Mouse (Mus musculus): ENCODE measurements around the gene Aimp2. TPM values are rescaled to one million over a fixed set of nuclear protein-coding genes. Genes with fewer than 3 reads are reported as not detected.

Gene Aimp2
- total RNA-seq (2015; ENCODE audit: low replicate concordance) (25.2 and 34.8 TPM in 2 replicates), total RNA-seq (2017; ENCODE audit: low replicate concordance) (14.9 and 75.8 TPM in 2 replicates)

DNA sequence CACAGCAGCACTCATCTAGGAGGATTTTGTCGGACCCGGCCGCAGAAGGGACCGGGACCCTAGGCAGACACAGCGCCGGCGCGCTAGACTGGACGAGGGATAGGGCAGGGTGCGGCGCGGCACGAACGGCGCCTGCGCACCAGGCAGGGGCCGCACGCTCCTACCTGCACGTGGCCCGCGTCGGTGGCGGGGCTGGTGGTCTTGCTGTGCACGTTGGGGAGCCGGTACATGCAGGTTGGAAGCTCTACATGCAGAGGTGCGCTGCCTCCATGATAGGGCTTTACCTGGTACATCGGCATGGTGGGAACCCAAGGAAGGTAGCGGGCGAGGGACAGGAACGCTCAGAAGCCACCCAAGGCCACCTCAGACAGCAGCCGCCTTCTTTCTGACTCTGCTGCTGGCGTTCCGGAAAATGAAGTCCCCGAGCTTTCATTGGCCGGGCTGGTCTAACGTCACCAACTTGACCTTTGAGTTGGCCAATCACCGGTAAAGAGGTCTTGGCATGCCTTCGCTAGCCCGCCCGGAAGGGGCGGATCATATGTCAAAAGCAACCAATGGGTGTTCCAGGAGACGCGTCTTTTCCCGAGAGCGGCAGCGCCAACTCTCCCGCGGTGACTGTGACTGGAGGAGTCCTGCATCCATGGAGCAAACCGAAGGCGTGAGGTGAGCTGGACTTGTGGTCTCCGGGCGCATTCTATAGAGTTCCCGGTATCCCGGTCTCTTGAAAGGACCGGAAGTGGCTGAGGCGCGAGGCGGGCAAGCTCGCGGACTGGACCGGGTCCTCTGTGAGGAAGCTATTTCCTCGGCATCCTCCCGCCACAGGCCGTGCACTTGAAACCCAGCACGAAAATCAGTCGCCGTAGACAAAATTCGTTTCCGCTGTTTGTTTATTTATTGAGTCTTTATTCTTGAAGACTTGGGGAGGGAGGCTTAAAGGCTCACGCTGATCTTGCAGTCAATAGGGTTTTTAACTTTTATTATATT is at the start of gene Aimp2, which contains the start of gene Pms2:
Aimp2 (minus strand) TSS at position 431 of the 984 bp plus-strand sequence.
Pms2 (plus strand) TSS at position 548 of the 984 bp plus-strand sequence.
- ATAC-seq (replicated peaks; ENCODE audit: low FRiP score, poor library complexity, severe bottlenecking) = peak; percentile 90

DNA sequence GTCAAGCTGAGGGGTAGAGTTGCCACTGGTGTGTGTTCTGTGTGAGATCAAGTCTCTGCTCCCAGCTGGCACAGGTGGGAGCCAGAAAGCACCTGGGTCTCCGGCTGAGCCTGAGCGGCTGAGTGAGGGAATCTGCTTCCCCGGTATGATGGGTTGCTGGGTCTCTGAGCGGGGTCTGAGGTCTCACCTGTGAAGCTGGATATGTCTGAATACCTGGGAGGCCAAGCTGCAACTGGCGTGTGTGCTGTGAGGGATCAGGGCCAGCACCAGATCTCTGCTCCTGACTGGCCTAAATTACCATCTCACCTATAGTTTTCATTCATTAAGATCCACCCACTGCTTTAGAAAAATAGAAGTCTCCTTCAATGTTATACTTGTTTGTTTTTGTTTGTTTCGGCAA is 47.5 kb upstream of the Aimp2 start:
- no peak for ATAC-seq (replicated peaks; ENCODE audit: low FRiP score, poor library complexity, severe bottlenecking)

DNA sequence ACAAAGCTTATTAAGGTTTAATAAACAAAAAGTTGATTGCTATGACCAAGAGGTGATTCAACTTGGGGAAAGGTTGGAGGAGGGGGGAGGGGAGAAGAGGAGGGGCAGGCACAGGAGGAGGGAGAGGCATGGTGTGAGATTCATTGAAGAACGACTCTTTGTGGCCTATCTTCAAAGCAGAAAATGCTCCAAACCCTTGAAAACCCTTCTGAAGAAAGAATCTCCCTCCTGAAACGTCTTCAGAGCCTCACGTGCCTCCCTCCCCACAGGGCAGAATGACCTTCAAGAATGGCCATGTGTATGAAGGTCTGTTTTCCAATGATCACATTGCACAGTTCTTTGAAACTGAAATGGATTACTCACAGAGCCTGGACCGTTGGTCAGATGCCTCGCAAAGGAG is 40.4 kb upstream of the Aimp2 start:
- no peak for ATAC-seq (replicated peaks; ENCODE audit: low FRiP score, poor library complexity, severe bottlenecking)

DNA sequence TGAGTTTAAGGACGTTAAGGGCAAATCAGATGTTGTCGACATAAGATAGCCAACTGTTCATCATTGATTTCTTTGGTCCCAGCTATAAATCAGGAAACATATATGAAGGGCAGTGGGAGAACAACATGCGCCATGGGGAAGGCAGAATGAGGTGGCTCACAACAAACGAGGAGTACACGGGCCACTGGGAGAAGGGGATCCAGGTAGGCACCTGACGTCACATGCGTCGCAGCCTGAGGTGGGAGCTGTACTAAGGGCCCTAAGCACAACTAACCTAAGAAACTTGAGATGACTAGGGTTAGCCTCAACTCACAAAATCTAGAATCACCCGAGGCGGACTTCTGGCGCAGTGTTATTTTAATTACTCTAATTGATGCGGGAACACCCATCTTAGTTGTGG is 38.7 kb upstream of the Aimp2 start:
- no peak for ATAC-seq (replicated peaks; ENCODE audit: low FRiP score, poor library complexity, severe bottlenecking)

DNA sequence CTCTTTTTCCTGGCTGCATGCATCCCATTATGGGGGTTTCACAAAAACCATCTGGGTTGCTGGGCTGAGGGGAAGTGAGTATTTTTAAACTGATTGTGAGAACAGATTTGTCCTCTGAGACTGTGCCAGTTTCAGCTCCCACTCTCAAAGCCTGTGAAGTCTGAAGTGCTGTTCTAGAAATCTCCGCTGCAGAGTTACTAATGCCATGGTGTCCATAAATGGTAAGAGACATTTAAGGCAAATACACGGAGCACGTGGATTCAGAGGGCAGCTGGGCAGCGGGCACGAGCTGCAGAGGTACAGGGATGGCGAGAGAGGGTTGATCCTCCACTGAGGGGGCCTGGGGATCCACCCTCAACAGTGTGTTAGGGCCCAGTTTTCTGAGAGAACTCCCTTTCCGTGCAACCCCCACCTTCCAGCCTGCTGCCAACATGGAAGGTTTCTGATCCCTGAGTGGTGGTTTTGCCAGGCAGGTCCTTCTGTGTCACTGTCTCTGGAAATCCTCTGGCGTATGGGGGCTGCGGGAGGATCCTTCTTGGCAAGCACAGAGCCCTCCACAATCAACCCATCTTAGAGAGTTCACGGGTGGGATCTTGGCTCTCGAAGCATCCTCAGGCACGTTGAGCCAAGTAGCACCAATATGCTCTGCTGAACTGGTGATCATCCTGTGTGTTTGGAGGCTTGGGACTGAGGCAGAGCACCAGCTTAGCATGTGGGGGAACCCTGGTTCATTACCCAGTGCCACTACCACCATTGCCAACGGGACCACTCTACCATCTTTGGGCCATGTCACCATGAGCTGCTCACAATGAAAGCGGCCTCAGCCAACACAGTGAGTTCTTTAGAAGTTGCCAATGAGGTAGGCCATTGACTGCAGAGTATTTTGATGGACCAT is 33.8 kb upstream of the Aimp2 start:
- ATAC-seq (replicated peaks; ENCODE audit: low FRiP score, poor library complexity, severe bottlenecking) = no peak

DNA sequence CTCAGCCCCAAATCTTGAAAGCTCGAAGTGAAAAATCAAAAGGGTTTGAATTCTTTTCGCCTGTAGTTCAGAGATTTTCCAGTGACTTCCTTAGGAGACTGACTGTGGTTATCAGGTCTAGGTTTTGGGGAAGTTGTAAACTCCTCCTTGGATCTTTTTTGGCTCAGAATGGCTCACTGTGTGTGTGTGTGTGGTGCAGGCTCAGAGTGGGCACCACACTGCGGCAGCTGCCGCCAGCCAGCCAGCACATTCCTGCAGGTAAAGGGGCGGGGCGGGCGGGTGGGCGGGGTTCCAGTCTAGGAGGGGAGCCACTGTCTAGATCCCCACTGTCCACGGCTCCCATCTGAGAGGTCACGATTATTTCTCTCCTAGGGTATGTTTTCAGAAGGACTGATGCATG is 31.9 kb upstream of the Aimp2 start:
- no peak for ATAC-seq (replicated peaks; ENCODE audit: low FRiP score, poor library complexity, severe bottlenecking)

DNA sequence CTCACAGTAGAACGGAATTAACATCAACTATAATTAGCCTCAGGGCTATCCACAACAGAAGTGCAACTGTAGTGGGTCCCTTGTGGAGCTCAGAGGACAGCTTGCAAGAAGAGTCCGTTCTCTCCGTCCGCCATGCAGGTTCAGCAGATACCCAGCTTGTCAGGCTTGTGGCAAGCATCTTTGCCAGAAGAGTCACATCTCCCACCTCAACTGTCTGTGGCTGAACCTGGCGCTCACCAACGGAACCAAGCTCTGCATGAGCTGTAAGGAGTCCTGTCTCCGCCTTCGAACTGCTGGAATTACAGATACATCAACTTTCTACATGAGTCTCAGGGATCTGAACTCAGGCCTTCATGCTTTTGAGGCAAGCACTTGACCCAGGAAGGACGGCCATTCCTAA is 26.5 kb upstream of the Aimp2 start:
- ATAC-seq (replicated peaks; ENCODE audit: low FRiP score, poor library complexity, severe bottlenecking) = no peak

DNA sequence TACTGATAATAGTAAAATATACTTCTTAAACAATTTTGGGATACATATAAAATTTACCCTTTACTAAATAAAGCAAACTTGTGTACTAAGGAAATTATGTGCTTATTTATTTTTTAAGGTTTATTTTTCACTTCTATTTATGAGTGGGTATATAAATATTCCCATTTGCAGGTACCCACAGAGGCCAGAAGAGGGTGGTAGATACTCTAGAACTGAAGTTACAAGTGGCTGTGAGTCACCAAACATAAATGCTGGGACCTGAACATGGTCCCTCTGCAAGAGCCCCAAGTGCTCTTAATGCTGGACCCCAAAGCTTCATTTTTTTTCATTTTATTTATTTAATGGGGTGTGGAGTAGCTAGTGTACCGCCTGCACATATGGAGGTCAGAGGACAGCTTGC is 24.2 kb upstream of the Aimp2 start:
- ATAC-seq (replicated peaks; ENCODE audit: low FRiP score, poor library complexity, severe bottlenecking) = no peak

DNA sequence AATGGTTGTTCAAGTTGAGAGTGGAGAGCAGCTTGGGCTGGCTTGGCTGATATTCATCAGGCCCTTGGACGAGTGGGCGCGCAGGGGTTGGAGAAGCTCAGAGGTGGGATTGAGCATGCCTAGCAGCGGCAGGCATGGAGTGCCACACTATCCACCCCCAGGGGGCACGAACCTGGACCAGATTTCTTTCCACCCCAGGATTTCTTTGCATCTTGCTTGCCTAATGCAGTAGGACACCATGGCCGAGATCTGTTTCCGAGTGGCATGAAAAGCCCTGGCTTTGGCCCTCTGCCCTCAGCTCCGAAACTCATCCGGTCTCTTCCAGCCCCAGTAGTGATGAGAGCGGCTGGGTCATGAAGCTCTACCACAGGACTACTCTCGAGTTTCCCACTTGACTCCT is 23.8 kb upstream of the Aimp2 start:
- no peak for ATAC-seq (replicated peaks; ENCODE audit: low FRiP score, poor library complexity, severe bottlenecking)

DNA sequence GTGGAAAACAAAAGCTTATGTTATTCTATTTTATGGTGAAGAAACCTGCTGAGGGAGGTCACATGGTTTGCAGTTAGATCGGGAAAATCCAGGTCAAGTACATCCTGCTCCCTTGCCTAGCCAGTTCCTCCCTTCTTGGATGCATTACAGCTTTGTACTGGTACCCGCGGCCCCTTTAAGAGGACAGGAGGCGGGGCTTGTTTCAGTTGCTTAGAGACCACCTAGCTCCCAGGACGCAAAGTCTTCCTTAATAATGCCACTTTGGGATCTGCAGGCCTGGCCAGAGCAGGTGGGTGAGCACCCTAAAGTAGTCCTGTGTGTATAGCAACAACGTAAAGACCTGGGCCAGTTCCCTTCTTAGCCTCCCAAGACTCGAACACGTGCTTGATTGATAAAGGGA is 23.2 kb upstream of the Aimp2 start, which contains the start of gene Rsph10b:
Rsph10b (plus strand) TSS at position 205 of the 400 bp plus-strand sequence.
- no peak for ATAC-seq (replicated peaks; ENCODE audit: low FRiP score, poor library complexity, severe bottlenecking)

DNA sequence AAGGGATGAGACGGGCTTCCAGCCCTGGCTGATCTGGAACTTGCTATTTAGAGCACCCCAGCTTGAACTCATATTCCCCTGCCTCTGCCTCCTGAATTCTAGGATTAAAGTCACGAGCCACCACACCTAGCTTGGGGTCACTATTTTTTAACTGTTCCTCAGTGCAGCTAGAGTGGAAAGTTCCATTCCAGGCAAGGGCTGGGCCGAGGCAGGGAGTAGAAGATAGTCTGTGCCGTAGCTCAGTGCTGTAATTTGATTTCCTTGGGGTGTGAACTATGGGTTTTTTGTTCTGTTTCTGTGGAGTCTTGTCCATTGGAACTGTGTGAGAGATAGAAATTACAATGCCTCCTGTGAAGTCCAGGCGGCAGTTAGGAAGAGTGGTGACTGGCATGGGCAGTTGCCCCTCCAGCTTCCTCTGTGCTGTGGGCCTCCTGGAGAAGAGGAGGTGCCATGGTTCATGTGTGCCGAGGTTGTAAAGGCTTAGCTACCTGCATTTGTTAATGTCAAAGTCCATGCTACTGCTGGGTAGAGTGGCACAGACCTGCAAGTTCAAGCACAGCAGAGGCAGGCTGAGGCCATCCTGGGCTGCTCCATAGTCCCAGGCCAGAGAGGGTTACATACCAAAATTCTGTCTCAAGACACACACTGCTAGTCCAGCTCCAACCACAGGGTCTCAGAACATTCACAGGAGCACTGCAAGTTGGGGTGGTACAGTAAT is 22.4 kb upstream of the Aimp2 start:
- no peak for ATAC-seq (replicated peaks; ENCODE audit: low FRiP score, poor library complexity, severe bottlenecking)

DNA sequence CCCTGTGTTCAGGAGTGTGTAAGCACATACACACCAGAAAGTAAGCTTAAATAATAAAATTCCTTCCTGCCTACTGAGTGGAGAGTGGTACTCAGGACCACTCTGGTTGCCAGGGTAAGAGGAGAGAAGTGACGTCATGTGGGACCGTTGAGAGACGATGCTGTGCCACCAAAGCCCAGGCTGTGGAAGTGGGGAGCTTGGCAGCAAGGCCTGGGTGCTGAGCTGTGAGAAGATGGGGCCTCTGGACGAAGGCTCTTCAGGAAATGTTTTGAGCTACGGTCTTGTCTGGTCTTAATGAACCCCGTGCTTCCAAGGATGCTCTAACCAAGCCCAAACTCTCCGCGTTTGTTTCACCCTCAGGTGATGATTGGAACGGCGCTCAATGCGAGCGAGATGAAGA is 21.0 kb upstream of the Aimp2 start:
- ATAC-seq (replicated peaks; ENCODE audit: low FRiP score, poor library complexity, severe bottlenecking) = no peak

DNA sequence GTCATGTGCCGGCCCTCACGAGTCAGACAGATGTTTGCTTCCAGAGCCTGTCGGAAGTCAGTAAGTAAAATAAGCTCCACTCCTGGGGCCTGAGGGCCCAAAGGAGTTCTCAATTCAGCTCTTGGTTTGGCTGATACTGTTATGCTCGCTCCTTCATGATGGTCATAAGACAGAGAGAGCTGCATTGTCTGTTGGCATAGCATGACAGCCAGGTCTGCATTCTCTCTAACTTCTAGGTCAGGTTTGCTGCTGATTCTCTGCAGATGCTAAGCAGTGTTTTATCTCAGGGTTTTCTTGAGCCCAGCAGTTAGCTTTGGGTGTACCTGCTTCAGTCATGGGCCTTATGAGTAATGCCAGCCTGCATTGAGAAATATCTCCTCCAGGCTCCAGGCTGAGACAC is 19.6 kb upstream of the Aimp2 start:
- ATAC-seq (replicated peaks; ENCODE audit: low FRiP score, poor library complexity, severe bottlenecking) = no peak

DNA sequence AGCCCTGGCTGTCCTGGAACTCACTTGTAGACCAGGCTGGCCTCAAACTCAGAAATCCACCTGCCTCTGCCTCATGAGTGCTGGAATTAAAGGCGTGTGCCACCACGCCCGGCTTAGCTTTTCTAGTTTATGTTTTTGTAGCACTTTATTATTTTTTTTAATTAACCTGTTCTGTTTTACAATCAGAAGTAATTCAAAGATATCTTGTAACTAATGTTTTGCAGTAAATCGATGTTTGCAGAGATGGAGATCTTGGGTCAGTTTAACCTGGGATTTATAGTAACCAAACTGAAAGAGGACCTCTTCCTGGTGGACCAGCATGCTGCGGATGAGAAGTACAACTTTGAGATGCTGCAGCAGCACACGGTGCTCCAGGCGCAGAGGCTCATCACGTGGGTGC is 18.2 kb upstream of the Aimp2 start, which contains the start of gene Gm42421:
Gm42421 (plus strand) TSS at position 301 of the 400 bp plus-strand sequence.
- ATAC-seq (replicated peaks; ENCODE audit: low FRiP score, poor library complexity, severe bottlenecking) = no peak

DNA sequence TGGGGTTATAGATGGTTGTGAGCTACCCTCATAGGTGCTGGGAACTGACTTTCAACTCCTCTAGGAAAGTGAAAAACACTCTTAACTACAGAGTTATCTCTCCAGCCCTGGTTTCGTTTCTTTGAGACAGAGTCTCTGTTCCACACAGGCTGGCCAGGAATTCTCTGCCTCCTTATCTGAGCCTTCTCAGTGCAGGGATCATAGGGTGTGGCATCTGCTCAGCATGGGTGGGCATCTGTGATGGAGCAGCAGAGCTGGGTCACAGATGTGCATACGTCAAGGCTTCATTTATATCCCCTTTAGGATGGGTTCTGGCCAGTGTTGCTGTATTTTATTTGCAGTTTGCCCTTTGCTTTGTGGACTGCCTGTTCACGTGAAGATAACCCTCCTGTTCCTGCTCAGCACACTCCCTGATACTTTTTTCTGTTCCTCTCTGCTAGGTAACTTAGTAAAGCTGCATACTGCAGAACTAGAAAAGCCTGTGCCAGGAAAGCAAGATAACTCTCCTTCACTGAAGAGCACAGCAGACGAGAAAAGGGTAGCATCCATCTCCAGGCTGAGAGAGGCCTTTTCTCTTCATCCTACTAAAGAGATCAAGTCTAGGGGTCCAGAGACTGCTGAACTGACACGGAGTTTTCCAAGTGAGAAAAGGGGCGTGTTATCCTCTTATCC is 15.3 kb upstream of the Aimp2 start:
- peak; percentile 99 for ATAC-seq (replicated peaks; ENCODE audit: low FRiP score, poor library complexity, severe bottlenecking)

DNA sequence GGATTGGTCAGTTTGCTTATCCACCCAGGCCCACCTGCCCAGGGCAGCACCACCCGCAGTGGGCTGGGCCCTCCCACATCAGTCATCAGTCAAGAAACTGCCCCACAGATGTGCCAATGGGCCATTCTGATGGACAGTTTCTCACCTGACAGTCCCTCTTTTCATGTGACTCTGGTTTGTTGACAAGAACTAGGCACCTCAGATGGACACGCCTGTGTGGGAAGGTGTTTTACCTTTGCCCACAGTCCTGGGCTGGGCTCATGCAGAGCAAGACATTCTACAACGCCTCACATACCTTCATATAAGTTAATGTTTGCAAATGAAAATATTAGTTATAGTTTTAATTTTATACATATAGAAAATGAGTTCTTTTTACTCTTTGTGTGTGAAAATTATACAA is 8.5 kb upstream of the Aimp2 start:
- ATAC-seq (replicated peaks; ENCODE audit: low FRiP score, poor library complexity, severe bottlenecking) = no peak

DNA sequence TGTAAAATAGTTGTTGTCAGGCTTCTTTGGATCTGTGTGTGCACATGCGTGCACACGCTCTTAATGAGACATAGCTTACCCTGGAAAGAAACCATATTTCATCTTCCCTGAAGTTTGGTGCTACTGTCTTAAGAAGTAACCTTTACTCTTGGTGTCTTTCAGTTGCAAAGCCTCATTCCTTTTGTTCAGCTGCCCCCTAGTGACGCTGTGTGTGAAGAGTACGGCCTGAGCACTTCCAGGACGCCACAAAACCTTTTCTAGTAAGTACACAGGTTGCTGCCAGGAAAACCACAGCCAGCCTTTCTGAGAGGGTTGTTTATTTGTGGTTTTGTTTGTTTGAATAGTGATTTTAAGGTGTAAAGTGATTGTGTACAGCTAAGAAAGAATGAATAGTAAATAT is 7.8 kb upstream of the Aimp2 start:
- peak; percentile 91 for ATAC-seq (replicated peaks; ENCODE audit: low FRiP score, poor library complexity, severe bottlenecking)

DNA sequence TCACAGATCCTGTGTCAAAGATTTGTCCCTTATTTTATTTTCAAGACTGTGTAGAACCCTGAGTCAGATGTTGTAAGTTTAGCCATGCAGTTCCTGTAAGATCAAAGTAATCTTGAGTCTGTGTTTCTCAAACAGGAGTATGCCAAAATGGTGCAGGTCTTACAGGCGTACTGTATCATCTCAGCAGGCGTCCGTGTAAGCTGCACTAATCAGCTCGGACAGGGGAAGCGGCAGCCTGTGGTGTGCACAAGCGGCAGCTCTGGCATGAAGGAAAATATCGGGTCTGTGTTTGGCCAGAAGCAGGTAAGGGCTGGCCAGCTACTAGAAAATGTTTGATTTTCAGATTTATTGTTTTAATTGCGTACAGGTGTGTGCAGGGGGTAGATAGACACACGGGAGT is 6.6 kb upstream of the Aimp2 start:
- ATAC-seq (replicated peaks; ENCODE audit: low FRiP score, poor library complexity, severe bottlenecking) = no peak

DNA sequence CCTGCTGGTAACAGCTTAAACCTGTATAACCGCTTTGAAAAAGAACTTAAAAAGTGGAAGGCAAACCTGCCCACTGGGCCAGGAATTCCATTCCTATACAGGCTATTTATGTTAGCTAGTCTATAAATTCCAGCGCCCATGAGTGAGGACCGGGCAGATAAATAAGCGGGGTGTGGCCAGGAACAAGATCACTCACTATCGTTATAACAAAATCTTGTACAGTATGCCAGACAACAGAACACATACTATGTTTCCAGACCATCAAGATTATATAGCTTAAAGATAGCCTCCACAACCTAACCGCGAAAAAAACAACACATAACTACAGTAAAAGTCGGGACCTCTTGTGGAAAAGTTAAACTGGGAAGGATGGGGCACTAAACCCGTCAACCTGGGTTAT is 721 bp downstream of the Aimp2 start:
- peak; percentile 61 for ATAC-seq (replicated peaks; ENCODE audit: low FRiP score, poor library complexity, severe bottlenecking)

All from erythroid progenitor cell, adult 5-6 weeks (primary cell).